Mouse (Mus musculus): ENCODE data around the gene Zfp513. TPM values are rescaled to one million over a fixed set of nuclear protein-coding genes. Genes with fewer than 3 reads are reported as not detected.

The Zfp513 gene
- total RNA-seq, 1 experiment: 18.5 TPM

DNA sequence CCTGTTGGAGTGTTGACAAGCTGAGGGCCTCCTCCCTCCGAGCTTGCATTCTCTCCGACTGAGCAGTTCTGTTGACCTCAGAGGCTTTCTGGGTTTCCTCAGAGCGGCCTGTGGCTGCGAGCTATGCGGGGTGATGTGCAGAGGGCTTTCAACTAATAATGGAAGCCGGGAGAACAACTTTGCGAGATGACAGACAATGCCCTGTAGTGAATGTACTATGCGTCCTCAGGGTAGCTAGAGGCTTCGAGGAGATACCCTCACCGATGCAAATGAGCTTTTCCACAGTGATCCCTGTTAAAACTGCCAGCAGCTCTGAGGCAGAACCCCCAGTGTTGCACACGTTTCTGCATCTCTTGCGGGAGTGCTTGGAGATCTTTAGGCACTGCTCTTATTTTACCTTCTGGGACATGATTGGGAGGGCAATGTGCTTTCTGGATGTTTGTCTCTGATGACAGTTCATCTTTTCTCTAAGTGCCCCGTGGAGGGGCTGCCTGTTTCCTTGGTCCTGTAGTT is 39.5 kb upstream of the Zfp513 start:
- Histone ChIP-seq H3K9ac (ENCODE audit: insufficient read depth, low read depth, low read length, poor library complexity, severe bottlenecking) (peak overlapping the region; percentile 61; the same call in 1 of the 2 replicates), H3K27ac (ENCODE audit: insufficient read depth, low read depth, low read length, poor library complexity, severe bottlenecking) (no peak overlapping the region), H3K4me3 (ENCODE audit: insufficient read depth in 1 of 2, low read depth in 1 of 2, low read length in 2 of 2, poor library complexity in 1 of 2, severe bottlenecking in 1 of 2) (peak overlapping the region; percentile 75 to 93), H3K9me3 (ENCODE audit: control insufficient read depth, insufficient read depth, low read depth, low read length) (no peaks in the 10 kb centered on the region), H3K36me3 (ENCODE audit: control insufficient read depth, insufficient read depth, low read length, poor library complexity, severe bottlenecking) (peaks cover 4% of the 10 kb centered on the region), H3K4me1 (ENCODE audit: control insufficient read depth in 2 of 2, insufficient read depth in 2 of 2, low read length in 2 of 2, poor library complexity in 1 of 2) (peaks cover 0 to 4% of the 10 kb centered on the region in 2 experiments; a peak in 1 of 4 replicates)
- in situ Hi-C loops (cut with MboI; ENCODE audit: low sequenced_read_pairs in 2 of 2, unreplicated experiment in 2 of 2): no loop called here
- no peak for DNase-seq (ENCODE audit: low read depth, low spot score)
- TF ChIP-seq ZNF384 (IDR thresholded peaks at IDR 0.05; ENCODE audit: low read depth, low read length): no peak
- no peak for TF ChIP-seq CHD2 (IDR thresholded peaks at IDR 0.05; ENCODE audit: low read depth, low read length)
- no peak for TF ChIP-seq HCFC1 (IDR thresholded peaks at IDR 0.05; ENCODE audit: borderline replicate concordance, insufficient read depth, low read length)
- TF ChIP-seq ZC3H11A (IDR thresholded peaks at IDR 0.05; ENCODE audit: borderline replicate concordance, low read depth, low read length): no peak
- TF ChIP-seq MAFK (IDR thresholded peaks at IDR 0.05; ENCODE audit: insufficient read depth, low read depth, low read length): no peak

GRCm38 (mm10) chr5:31240637-31241521 is 38.8 kb upstream of the Zfp513 start, which contains the start of the genes Nrbp1 and Gm9970:
Gene Nrbp1, plus strand, starts transcription at chr5:31240864.
Gene Gm9970, minus strand, starts transcription at chr5:31241232.
- in situ Hi-C loops (cut with MboI; ENCODE audit: low sequenced_read_pairs in 2 of 2, unreplicated experiment in 2 of 2): no loop called here
- Histone ChIP-seq H3K4me1 (ENCODE audit: control insufficient read depth in 2 of 2, insufficient read depth in 2 of 2, low read length in 2 of 2, poor library complexity in 1 of 2) (peaks cover 0 to 4% of the 10 kb centered on the region in 2 experiments; a peak in 1 of 4 replicates), H3K9ac (ENCODE audit: insufficient read depth, low read depth, low read length, poor library complexity, severe bottlenecking) (peak within 1 kb of the TSS; percentile 77), H3K27ac (ENCODE audit: insufficient read depth, low read depth, low read length, poor library complexity, severe bottlenecking) (peak within 1 kb of the TSS; percentile 20; the same call in 1 of the 2 replicates), H3K4me3 (ENCODE audit: insufficient read depth in 1 of 2, low read depth in 1 of 2, low read length in 2 of 2, poor library complexity in 1 of 2, severe bottlenecking in 1 of 2) (peak within 1 kb of the TSS; percentile 75 to 93), H3K36me3 (ENCODE audit: control insufficient read depth, insufficient read depth, low read length, poor library complexity, severe bottlenecking) (peaks cover 4% of the 10 kb centered on the region), H3K9me3 (ENCODE audit: control insufficient read depth, insufficient read depth, low read depth, low read length) (no peaks in the 10 kb centered on the region)
- TF ChIP-seq CHD2 (IDR thresholded peaks at IDR 0.05; ENCODE audit: low read depth, low read length) (no peak), HCFC1 (IDR thresholded peaks at IDR 0.05; ENCODE audit: borderline replicate concordance, insufficient read depth, low read length) (0 out of 2 replicates have a peak, but pooled peaks have one; percentile 33)
- DNase-seq (ENCODE audit: low read depth, low spot score): peak; percentile 89

DNA sequence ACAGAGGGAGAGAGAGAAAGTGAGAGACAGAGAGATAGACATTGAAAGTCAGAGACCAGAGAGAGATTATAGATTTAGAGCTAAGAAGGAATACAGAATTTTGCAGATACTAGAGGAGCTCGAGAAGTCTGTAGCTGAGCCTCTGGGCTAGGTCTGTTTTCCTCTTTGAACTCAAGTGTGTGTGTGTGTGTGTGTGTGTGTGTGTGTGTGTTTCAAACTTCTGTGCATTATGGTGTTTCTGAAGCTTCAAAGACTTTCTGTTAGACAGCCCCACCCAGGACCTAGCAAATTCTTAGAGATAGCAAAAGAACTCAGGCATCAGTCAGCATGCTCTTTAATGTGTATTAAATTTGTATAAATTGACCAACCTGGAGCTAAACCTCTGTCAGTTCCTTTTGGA is 24.5 kb upstream of the Zfp513 start:
- no peak for DNase-seq (ENCODE audit: low read depth, low spot score)
- Histone ChIP-seq H3K4me3 (ENCODE audit: insufficient read depth in 1 of 2, low read depth in 1 of 2, low read length in 2 of 2, poor library complexity in 1 of 2, severe bottlenecking in 1 of 2) (no peak overlapping the region), H3K9ac (ENCODE audit: insufficient read depth, low read depth, low read length, poor library complexity, severe bottlenecking) (no peak overlapping the region), H3K9me3 (ENCODE audit: control insufficient read depth, insufficient read depth, low read depth, low read length) (no peaks in the 10 kb centered on the region), H3K4me1 (ENCODE audit: control insufficient read depth in 2 of 2, insufficient read depth in 2 of 2, low read length in 2 of 2, poor library complexity in 1 of 2) (no peaks in the 10 kb centered on the region), H3K27ac (ENCODE audit: insufficient read depth, low read depth, low read length, poor library complexity, severe bottlenecking) (no peak overlapping the region), H3K36me3 (ENCODE audit: control insufficient read depth, insufficient read depth, low read length, poor library complexity, severe bottlenecking) (no peaks in the 10 kb centered on the region)
- no peak for TF ChIP-seq ZC3H11A (IDR thresholded peaks at IDR 0.05; ENCODE audit: borderline replicate concordance, low read depth, low read length)
- TF ChIP-seq ZNF384 (IDR thresholded peaks at IDR 0.05; ENCODE audit: low read depth, low read length): no peak
- no peak for TF ChIP-seq CHD2 (IDR thresholded peaks at IDR 0.05; ENCODE audit: low read depth, low read length)
- no peak for TF ChIP-seq MAFK (IDR thresholded peaks at IDR 0.05; ENCODE audit: insufficient read depth, low read depth, low read length)
- TF ChIP-seq HCFC1 (IDR thresholded peaks at IDR 0.05; ENCODE audit: borderline replicate concordance, insufficient read depth, low read length): no peak
- in situ Hi-C loops (cut with MboI; ENCODE audit: low sequenced_read_pairs in 2 of 2, unreplicated experiment in 2 of 2): no loop called here

- H3K27ac ChIP-seq (ENCODE audit: insufficient read depth, low read depth, low read length, poor library complexity, severe bottlenecking): no peak overlapping the region
- H3K4me1 ChIP-seq (ENCODE audit: control insufficient read depth in 2 of 2, insufficient read depth in 2 of 2, low read length in 2 of 2, poor library complexity in 1 of 2): peaks cover 0 to 3% of the 10 kb centered on the region in 2 experiments; a peak in 1 of 4 replicates
- no peak overlapping the region for H3K9ac ChIP-seq (ENCODE audit: insufficient read depth, low read depth, low read length, poor library complexity, severe bottlenecking)
- no peak for TF ChIP-seq MAFK (IDR thresholded peaks at IDR 0.05; ENCODE audit: insufficient read depth, low read depth, low read length)
- no peak for TF ChIP-seq CHD2 (IDR thresholded peaks at IDR 0.05; ENCODE audit: low read depth, low read length)
- TF ChIP-seq HCFC1 (IDR thresholded peaks at IDR 0.05; ENCODE audit: borderline replicate concordance, insufficient read depth, low read length): no peak
- no peak for TF ChIP-seq ZNF384 (IDR thresholded peaks at IDR 0.05; ENCODE audit: low read depth, low read length)
- no peak for TF ChIP-seq ZC3H11A (IDR thresholded peaks at IDR 0.05; ENCODE audit: borderline replicate concordance, low read depth, low read length)
- no peaks in the 10 kb centered on the region for H3K36me3 ChIP-seq (ENCODE audit: control insufficient read depth, insufficient read depth, low read length, poor library complexity, severe bottlenecking)
- no peaks in the 10 kb centered on the region for H3K9me3 ChIP-seq (ENCODE audit: control insufficient read depth, insufficient read depth, low read depth, low read length)
- no peak overlapping the region for H3K4me3 ChIP-seq (ENCODE audit: insufficient read depth in 1 of 2, low read depth in 1 of 2, low read length in 2 of 2, poor library complexity in 1 of 2, severe bottlenecking in 1 of 2)
- DNase-seq (ENCODE audit: low read depth, low spot score): no peak
- in situ Hi-C loops (cut with MboI; ENCODE audit: low sequenced_read_pairs in 2 of 2, unreplicated experiment in 2 of 2): no loop called here
Measured at GRCm38 (mm10) chr5:31222696-31223095, 20.6 kb upstream of the Zfp513 start.
